In the genomic region with DNA sequence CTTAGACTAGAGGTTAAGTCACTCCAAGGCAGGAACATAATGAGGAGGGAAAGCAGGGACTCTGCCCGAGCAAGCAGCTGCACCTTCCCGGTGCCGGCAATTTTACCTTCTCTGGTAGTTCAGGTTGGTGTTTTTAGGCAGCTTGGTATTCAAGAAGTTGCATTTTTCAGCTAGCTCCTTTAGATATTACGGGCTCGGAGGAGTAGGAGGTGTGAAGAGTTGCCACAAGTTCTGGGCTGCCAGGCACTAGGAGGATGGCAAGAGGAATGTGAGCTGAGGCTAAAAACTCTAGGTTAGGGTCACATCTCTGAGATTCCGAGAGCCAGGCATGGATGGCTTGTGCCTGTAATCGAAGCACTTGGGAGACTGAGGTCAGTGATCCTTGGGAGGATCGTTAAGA, we compare ENCODE assay signal across 26 mouse cellular contexts.
"Had no signal": no experiment of that assay in that cellular context is flagged by ENCODE, and none has a peak within 500 bp of the region (broad histone marks: within the 10 kb centered on the region; RNA-seq: fewer than 3 reads in every experiment).

No protein-coding gene starts in this region.

- H3K4me2 ChIP-seq: heart, embryonic 11.5 days; heart, embryonic 13.5 days; heart, embryonic 15.5 days; hindbrain, embryonic 13.5 days; hindbrain, embryonic 15.5 days; kidney, embryonic 15.5 days; limb, embryonic 12.5 days; liver, embryonic 11.5 days had no signal

- H3K9me3 ChIP-seq: heart, embryonic 13.5 days; heart, embryonic 15.5 days; hindbrain, embryonic 13.5 days; hindbrain, embryonic 15.5 days; kidney, embryonic 15.5 days; limb, embryonic 12.5 days had no signal

- H3K4me3 ChIP-seq: heart, adult 2 months; heart, embryonic 13.5 days; heart, embryonic 15.5 days; hindbrain, embryonic 13.5 days; hindbrain, embryonic 15.5 days; kidney, embryonic 15.5 days; limb, embryonic 12.5 days had no signal

- H3K36me3 ChIP-seq: heart, embryonic 13.5 days; heart, embryonic 15.5 days; hindbrain, embryonic 13.5 days; hindbrain, embryonic 15.5 days; kidney, embryonic 15.5 days; limb, embryonic 12.5 days had no signal

- DNase-seq: forebrain, postnatal 0 days; gastrocnemius, postnatal 10 days; gastrocnemius, postnatal 25 days; heart, adult 11 months; heart, adult 2 months; heart, postnatal 14 days; heart, postnatal 36 days; kidney, adult 11 months; kidney, adult 2 months; kidney, adult 9 months; kidney, postnatal 14 days; kidney, postnatal 36 days; layer of hippocampus, adult 9-11 months; layer of hippocampus, postnatal 36 days; left cerebral cortex, postnatal 4 days; liver had no signal

- H3K27ac ChIP-seq: heart, adult 2 months; heart, embryonic 13.5 days; heart, embryonic 15.5 days; hindbrain, embryonic 13.5 days; hindbrain, embryonic 15.5 days; hindbrain, postnatal 0 days; kidney, embryonic 15.5 days; kidney, postnatal 0 days; limb, embryonic 12.5 days had no signal
